Mouse (Mus musculus) frontal cortex, postnatal 25 days (tissue): ENCODE measurements around the gene Scgb2b18.
"Not testable (repeated sequence)": the region's sequence is repeated elsewhere in the genome, so short reads cannot be mapped to it uniquely, and the experiment has no call there.

Experiments
- DNase-seq, 2 experiments: peaks; one replicate each; pipeline ENCODE4 v3.0.0; 2022; ENCODE audit warnings: low spot score in 2 of 2

Gene Scgb2b18

DNA sequence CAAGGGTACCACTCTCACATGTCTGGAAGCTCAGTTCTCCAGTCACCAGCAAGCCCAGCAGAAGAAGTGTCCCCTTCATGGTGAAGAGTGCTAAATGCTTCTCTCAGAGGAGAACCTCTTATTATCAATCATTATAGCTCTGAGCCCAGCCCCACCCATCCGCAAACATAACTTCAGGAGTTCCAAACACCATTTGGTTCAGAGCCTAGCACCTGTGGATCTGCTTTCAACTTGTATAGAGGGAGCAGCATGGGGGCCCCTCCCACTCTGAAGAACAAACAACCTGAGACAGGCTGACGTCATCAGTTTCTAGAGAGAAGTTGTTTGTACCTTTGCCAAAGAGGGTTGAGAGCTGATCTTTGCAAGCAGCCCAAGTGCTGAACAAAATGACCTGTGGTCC lies at the start of gene Scgb2b18:
Gene Scgb2b18, minus strand, starts transcription at position 101 of the 400 bp plus-strand sequence.
- not testable (repeated sequence) for DNase-seq

DNA sequence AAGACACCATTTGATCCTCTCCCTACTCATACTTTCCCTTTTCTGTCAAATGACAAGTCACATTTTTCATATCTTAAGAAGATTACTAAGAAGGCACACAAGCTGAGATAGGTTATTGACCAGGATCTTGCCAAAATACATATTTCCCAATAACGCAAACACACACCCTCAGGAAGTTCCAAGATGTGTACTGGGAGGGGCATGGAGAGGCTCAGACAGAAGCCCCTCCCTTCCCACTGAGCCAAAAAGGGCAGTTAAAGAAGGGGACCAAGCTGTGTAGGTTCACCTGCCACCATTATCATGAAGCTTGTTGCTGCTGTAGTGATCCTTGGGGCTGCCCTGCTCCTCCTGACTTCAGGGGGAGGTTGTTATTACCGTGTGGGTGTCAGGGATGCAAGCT lies 11.6 kb upstream of the Scgb2b18 start, which contains the start of gene Scgb1b18:
Gene Scgb1b18, plus strand, starts transcription at position 301 of the 400 bp plus-strand sequence.
- not testable (repeated sequence) for DNase-seq
